Mouse (Mus musculus) cerebellum, adult 2 months (tissue): Measurements from ENCODE around the gene Olfr47. TPM values are rescaled to one million over a fixed set of nuclear protein-coding genes. Genes with fewer than 3 reads are reported as not detected.
"Not testable (repeated sequence)": the region's sequence is repeated elsewhere in the genome, so short reads cannot be mapped to it uniquely, and the experiment has no call there.

Experiments used
- DNase-seq, 2 experiments: peaks; one replicate each; pipeline ENCODE4 v3.0.0; 2021
- H3K27ac ChIP-seq: fragments of 200-500 bp; 2 replicates; pipeline ENCODE4 v1.5.1; 2012; ENCODE audit warnings: low read length, control low read depth, inconsistent platforms; ENCODE audit not compliant: insufficient read depth
- H3K27me3 ChIP-seq: fragments of 200-500 bp; 2 replicates; pipeline ENCODE4 v1.6.1; 2012; ENCODE audit warnings: inconsistent platforms, mild to moderate bottlenecking, low read length, moderate library complexity; ENCODE audit not compliant: control insufficient read depth, insufficient read depth
- H3K4me1 ChIP-seq: fragments of 200-500 bp; 2 replicates; pipeline ENCODE4 v1.6.1; 2011; ENCODE audit warnings: low read length; ENCODE audit not compliant: control insufficient read depth, insufficient read depth
- H3K4me3 ChIP-seq: fragments of 200-500 bp; replicated peaks from 2 replicates; pipeline ENCODE3; 2011; ENCODE audit warnings: mild to moderate bottlenecking, low read depth, low read length, control low read depth; ENCODE audit not compliant: insufficient read depth
- CTCF ChIP-seq: fragments of 200-500 bp; IDR thresholded peaks from 2 replicates; pipeline ENCODE4 v1.5.1; 2011; ENCODE audit warnings: low read depth, mild to moderate bottlenecking, control low read depth, low read length, moderate library complexity, borderline replicate concordance; ENCODE audit not compliant: insufficient read depth
- POLR2A ChIP-seq: fragments of 200-500 bp; IDR thresholded peaks from 2 replicates; pipeline ENCODE4 v1.6.1; 2011; ENCODE audit warnings: low read length, control low read depth, borderline replicate concordance; ENCODE audit not compliant: insufficient read depth
- WGBS: fragments of 180-500 bp; shearing (Covaris S2); methylation state at CpG from one replicate; pipeline ENCODE4 v1.1.7; 2018; 5-methylcytosine and 5-hydroxymethylcytosine counted together
- polyA plus RNA-seq: library from polyadenylated mRNA; depleted of rRNA; stranded (reverse); fragments of >200 nt; gene quantifications from 2 replicates; pipeline ENCODE4 v1.2.3, GENCODE M21; 2012; rRNA removed

The Olfr47 gene
- polyA plus RNA-seq = not detected in 2 replicates

DNA sequence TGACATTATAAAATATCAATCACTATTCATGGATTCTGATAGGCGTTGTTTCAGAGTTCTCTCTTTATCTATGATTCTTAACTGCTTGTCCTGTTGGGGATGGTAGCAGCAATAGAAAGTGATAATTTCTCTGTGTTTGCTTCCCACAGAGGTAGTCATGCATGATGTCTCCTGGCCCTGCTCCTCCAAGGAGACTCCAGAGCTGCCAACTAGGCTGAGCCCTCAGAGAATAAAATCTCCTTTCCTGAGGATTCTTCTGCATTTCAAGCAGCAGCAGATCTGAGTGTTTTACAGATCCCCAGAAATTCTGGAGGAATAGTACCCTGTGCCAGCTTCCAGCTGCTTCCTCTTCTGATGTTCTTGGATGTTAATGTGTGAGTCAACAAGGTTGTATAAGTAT is at the start of gene Olfr47:
TSS of gene Olfr47 (plus strand) at position 275 of the 400 bp plus-strand sequence.
- not testable (repeated sequence) for DNase-seq, H3K27me3 ChIP-seq, H3K4me3 ChIP-seq, H3K27ac ChIP-seq, H3K4me1 ChIP-seq
- 70% methylated on average over 1 of the region's 1 CpGs for WGBS

DNA sequence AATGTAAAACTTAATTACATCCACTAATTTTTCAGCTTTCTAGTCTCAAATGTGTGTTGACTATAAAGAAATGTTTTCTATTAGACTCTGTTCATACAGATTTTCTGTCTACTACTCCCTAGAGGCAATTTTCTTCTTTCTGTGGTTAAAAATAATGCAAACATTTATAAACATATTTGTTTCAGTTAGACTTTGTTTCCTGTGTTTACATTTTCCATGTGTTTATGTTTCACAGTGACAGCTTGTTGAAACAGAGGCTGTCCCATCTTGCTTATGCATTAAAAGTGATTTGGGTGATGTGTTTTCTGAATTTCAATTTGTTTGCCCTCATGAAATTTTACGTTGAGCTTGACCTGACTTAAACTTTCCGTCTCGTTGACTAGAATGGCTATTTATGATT is 40.3 kb upstream of the Olfr47 start:
- DNase-seq = no peak
- Histone ChIP-seq H3K4me3 (no peak overlapping the region), H3K27me3 (no peaks in the 10 kb centered on the region), H3K4me1 (no peaks in the 10 kb centered on the region), H3K27ac (no peak overlapping the region)
- 85% methylated on average over 3 of the region's 3 CpGs for WGBS
- no peak for TF ChIP-seq POLR2A
- TF ChIP-seq CTCF = no peak

DNA sequence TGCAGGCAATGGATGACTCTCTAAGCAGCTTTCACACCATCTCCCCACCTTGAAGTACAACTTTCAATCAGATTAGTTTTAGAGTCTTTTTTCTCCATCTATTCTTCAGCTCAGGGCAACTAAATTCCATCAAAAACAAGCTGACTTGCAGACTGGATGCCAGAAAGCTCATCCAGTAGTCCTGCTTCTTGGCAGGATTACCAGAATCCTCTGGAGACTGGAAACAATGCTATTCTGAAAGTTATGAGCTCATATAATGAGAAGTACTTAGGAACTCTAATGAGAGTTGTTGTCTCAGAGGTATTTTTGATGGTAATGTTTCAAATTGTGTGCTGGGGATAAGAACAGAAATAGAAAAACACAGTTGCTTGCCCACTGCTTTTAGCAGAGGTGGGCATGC is 34.5 kb upstream of the Olfr47 start, which contains the start of gene Olfr435:
TSS of gene Olfr435 (plus strand) at position 366 of the 400 bp plus-strand sequence.
- Histone ChIP-seq H3K4me3 (no peak within 1 kb of the TSS), H3K27me3 (no peaks in the 10 kb centered on the region), H3K27ac (no peak within 1 kb of the TSS), H3K4me1 (no peaks in the 10 kb centered on the region)
- DNase-seq = no peak
- TF ChIP-seq POLR2A = no peak
- no peak for TF ChIP-seq CTCF

DNA sequence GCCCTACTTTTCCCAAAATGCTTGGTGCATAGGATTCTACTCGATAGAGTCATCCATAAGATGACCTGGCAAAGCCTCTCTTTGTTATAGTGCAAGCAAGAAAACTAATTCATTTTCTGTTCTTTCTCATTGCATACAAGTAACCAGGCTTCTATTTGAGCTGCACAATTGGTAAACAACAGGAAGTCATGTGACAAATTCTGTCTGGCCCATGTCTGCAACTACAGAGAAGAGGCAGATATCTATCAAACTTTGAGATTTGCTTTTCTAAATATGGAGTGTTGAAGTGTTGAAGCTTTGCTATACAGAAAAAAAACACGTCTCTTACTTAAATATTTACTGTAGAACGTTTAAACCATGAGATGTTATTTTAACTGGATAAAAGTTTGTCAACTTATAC is 33.2 kb upstream of the Olfr47 start:
- no peak overlapping the region for H3K4me3 ChIP-seq
- H3K27ac ChIP-seq = no peak overlapping the region
- no peaks in the 10 kb centered on the region for H3K4me1 ChIP-seq
- 84% methylated on average over 3 of the region's 3 CpGs for WGBS
- no peak for DNase-seq
- H3K27me3 ChIP-seq = no peaks in the 10 kb centered on the region
- TF ChIP-seq CTCF (no peak), POLR2A (no peak)

DNA sequence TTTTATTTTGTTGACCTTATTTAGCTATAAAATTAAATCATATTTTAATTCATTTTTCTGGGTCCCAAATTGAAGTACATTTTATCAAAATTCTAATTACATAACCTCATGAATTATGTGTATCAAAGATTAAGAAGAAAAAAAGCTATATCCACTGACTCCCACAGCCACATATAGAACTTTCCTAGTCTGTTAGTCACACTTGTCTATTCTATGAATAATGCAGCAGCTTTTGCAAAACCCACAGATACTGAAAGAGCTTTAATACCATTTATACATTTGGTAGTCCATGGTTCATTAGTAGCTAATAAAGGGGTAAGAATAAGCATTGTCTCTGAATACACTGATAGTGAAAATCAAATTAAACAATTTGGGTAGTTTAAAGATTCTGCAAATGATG is 28.5 kb upstream of the Olfr47 start:
- TF ChIP-seq CTCF (no peak), POLR2A (no peak)
- H3K27ac ChIP-seq = no peak overlapping the region

DNA sequence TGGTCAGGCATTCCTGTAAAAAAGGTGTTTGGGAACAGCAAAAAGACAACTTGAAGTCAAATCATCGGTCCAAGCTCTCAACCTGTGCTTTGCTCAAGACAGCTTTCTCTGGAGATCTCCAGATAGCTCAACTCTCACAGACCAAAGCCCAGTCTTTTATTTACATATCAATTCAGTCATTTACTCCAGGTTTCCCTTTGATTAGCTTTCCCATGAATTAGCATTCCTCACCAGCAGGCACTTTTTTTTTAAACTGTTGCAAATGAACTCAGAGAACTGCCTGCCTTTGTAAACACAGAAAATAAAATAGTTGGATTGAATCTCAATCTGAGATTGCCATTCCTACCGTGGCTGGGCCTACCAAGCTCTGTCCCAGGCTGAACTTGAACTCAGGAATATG is 26.0 kb upstream of the Olfr47 start:
- no peaks in the 10 kb centered on the region for H3K4me1 ChIP-seq
- no peak for DNase-seq
- no peak overlapping the region for H3K27ac ChIP-seq
- TF ChIP-seq POLR2A (no peak), CTCF (no peak)
- no peak overlapping the region for H3K4me3 ChIP-seq
- WGBS = 46% methylated on average over 2 of the region's 2 CpGs
- H3K27me3 ChIP-seq = no peaks in the 10 kb centered on the region

More for the DNA sequence above, 28.5 kb upstream of the Olfr47 start:
- no peaks in the 10 kb centered on the region for H3K4me1 ChIP-seq
- H3K4me3 ChIP-seq = no peak overlapping the region
- no peaks in the 10 kb centered on the region for H3K27me3 ChIP-seq
- no peak for DNase-seq

DNA sequence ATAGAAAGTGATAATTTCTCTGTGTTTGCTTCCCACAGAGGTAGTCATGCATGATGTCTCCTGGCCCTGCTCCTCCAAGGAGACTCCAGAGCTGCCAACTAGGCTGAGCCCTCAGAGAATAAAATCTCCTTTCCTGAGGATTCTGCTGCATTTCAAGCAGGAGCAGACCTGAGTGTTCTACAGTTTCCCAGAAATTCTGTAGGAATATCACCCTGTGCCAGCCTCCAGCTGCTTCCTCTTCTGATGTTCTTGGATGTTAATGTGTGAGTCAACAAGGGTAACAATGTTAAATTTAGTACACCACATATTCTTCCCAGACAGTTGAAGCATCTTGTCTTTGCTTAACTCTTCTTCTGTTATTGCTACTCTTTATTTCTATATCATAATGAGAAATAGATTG is 18.5 kb upstream of the Olfr47 start, which contains the start of gene Olfr434:
TSS of gene Olfr434 (plus strand) at position 149 of the 400 bp plus-strand sequence.
- DNase-seq, H3K27me3 ChIP-seq, H3K4me1 ChIP-seq, H3K27ac ChIP-seq, H3K4me3 ChIP-seq: not testable (repeated sequence)

DNA sequence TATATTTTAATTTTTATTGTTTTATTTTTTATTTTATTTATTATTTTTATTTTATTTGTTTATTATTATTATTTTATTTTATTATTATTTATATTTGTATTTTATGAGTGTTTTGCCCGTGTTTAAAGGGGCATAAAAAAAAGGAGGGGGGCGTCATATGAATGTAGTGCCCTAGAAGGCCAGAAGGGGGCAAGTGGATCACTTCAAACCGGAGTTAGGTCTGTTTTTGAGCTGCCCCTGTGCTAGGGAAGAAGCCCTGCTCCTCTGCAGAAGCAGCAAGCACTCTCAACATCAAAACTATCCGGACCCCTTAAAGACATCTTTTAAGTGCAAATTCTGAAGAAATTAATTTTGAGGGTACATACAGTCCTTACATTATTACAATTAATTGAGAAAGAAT is 10.7 kb downstream of the Olfr47 start:
- Histone ChIP-seq H3K27me3 (no peaks in the 10 kb centered on the region), H3K4me3 (no peak overlapping the region), H3K27ac (no peak overlapping the region), H3K4me1 (no peaks in the 10 kb centered on the region)
- DNase-seq = no peak
- WGBS = 23% methylated on average over 4 of the region's 4 CpGs
- no peak for TF ChIP-seq POLR2A
- peak; percentile 20; the same call in 1 of the 2 replicates for TF ChIP-seq CTCF

DNA sequence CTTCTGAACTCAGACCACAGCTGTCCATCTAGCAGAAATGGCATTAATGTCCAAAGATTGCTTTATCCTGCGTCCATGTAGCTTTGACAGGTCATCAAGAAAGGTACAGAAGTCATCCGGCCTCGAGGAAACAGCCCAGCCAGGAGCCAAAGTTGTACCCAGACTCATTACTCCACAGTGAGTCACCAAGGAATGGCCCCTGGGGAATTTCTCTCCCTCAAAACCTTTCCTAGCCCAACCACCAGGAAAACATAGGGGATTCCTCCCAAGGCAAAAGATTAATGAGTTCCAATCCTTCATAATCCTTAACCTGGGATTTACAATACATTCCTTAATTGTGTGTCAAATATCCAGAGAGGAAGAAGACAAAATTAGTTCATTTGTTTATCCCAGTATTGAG is 16.1 kb downstream of the Olfr47 start:
- no peak for TF ChIP-seq POLR2A
- TF ChIP-seq CTCF = no peak
- Histone ChIP-seq H3K27me3 (no peaks in the 10 kb centered on the region), H3K4me3 (no peak overlapping the region)

More for the DNA sequence above, 16.1 kb downstream of the Olfr47 start:
- no peaks in the 10 kb centered on the region for H3K4me1 ChIP-seq
- no peak for DNase-seq
- H3K27ac ChIP-seq = no peak overlapping the region
- 63% methylated on average over 3 of the region's 3 CpGs for WGBS
